Mouse (Mus musculus) common myeloid progenitor, adult 5-6 weeks (primary cell): Measurements from ENCODE around the gene Efna2. TPM values are rescaled to one million over a fixed set of nuclear protein-coding genes. Genes with fewer than 3 reads are reported as not detected.
A peak's percentile ranks its signal among the peaks of the same experiment; 100 is the strongest.

Source experiments
- ATAC-seq: replicated peaks from 2 replicates; pipeline ENCODE4 v1.8.0; 2016; ENCODE audit warnings: low read depth, mild to moderate bottlenecking, moderate TSS enrichment, inconsistent platforms; ENCODE audit not compliant: poor library complexity, severe bottlenecking
- total RNA-seq: library from RNA; stranded (forward); fragments of 200-1000, 187-1606 nt; gene quantifications from 2 replicates; pipeline ENCODE4 v1.2.3, GENCODE M21; 2017

The Efna2 gene
- total RNA-seq, 1 experiment from 2014 or later = not detected

DNA sequence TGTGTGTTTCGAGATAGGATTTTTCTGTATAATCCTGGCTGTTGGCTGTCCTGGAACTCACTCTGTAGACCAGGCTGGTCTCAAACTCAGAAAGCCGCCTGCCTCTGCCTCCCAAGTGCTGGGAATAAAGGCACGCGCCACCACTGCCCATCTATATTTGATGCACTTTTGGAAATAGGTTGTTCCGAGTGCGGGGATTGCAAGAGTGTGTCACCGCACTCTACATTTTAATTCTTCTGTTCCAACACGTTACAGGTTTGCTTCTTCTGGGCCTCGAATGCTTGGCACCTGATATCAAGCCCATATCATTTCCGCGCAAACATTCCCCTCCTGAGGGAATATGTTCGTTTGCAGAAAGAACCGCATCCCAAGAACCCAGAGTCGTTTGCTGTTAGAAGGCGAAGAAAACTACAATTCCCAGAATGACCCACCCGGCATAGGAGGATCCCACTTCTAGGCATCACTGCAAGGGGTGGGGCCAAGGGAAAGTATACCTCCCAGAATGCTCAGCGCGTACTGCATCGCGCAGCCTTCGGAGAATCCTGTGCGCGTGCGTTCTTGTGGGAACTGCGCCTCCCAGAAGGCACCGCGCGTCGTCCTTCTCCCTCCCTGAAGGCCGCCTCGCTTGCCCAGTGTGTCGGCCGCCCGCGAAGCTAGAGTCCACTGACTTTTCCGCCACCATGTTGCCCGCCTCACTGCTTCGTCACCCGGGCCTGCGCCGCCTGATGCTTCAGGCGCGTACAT is 37.3 kb upstream of the Efna2 start:
- peak; percentile 71 for ATAC-seq

DNA sequence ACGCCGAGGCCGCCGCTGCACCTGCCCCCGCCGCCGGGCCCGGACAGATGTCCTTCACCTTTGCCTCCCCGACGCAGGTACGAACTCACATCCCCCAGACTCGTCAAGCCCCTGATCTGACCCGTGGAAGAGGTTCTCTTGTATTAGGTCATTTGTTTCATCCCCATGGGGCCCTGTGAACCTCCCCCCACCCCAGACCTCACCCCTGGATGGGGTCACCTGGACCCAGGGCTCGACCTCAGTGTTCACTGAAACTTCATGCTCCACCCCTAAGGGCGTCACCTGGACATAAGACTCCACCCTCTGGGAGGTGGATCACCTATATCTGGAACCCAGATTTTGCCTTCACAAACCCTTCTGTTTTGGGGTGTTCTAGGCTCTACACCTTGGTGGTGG is 36.8 kb upstream of the Efna2 start:
- no peak for ATAC-seq

DNA sequence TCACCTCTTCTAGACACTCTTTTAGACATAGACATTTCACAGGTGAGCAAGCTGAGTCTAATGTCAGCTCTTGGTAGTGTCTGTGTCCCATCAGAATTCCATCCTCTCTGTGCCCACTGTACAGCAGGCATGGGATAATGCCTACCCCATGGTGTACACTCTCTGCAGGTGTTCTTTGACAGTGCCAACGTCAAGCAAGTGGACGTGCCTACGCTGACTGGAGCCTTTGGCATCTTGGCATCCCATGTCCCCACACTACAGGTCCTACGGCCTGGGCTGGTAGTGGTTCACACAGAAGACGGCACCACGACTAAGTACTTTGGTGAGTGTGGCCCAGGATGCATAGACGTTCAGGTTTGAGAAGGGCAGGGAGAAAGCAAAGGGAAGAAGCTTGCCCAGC is 35.6 kb upstream of the Efna2 start:
- no peak for ATAC-seq

DNA sequence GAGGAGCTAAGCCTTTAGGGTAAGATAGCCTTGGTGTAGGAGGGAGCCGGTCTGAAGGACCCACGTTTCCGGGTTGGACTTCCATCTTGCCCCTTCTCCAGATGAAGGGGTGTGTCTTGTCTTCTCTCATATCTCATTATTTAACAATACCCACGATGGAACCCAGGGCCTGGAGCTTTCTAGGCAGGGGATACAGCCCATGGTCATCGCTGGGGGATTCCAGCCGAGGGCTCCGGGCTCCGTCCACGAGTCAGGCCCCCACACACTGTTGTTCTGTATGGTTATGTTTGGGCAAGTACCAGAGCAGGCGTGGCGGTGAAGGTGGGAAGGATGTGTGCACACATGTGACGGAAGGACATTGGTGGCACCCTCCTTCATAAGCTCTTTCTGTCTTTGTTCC is 35.1 kb upstream of the Efna2 start:
- ATAC-seq = no peak

DNA sequence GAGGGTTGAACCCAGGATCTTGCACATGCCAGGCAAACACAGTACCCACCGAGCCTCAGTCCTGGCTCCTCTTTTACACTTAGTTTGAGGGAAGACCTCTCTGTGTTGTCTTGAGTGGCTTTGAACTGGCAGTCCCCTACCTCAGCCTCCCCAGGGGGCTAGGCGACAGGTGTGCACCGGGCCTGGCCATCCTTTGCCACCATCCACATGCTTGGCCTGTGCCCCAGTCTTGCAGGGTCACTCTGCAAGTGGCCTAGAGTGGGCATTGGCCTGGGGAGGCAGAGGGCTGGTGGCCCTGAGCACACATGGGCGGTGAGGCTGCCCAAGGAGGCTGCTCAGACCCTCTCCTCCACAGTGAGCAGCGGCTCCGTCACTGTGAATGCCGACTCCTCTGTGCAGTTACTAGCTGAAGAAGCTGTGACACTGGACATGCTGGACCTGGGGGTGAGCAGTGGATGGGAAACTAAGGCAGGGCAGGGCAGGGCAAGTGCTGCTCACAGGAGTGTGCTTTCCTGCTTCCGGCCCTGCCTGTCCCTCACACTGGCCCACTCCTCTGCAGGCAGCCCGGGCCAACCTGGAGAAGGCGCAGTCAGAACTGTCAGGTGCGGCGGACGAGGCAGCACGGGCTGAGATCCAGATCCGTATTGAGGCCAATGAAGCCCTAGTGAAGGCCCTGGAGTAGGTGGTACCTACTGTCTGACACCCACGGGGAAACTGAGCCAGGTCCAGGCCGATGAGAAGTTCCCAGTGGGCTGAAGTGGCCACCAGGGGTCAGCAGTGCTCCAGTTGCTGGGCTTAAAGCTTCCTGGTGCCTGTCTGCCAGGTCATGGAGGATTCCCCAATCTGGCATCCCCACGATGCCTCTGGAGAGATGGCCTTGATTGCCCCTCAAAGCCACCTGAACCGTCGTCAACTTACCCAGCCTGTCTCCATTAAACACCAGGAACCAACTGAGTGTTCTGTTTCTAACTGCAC is 34.1 kb upstream of the Efna2 start:
- no peak for ATAC-seq

DNA sequence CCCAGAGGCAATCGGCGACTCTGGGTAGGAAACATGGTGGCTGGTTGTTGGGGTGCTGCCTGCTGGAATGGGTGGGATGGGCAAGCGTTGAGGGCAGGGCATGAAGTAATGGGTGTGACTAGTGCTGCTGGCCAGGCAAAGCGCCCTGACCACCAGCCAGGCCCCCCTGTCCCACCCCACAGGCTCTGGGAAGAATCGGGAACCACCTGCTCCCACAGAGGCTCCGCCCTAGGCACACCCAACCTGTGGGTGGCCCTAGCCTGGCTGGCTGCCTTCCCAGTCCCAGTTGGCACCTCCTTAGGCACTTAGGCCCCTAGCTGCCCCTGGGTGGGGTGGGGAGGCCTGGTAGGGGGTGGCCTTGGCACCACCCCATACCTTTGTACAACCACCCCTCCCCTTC is 33.4 kb upstream of the Efna2 start:
- ATAC-seq = no peak

DNA sequence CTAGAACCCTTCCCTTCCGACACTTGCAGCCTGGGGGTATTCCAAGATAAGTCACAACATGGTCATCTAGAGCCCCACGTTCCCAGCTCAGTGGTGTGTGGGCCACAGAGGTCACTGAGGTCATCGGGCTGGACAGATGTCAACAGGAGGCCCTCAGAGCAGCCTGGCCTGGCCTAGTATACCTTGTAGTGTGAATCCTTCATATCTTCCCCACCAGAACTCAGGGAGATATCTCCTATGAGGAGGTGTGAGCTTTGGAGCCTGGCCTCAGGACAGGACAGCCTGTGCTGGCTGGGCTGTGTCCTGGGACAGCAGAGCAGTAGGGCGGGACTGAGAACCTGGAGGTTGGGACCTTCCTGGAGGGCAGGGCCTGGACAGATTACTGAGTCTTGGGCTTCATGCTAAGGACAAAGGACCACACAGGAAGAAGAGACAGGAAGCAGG is 32.7 kb upstream of the Efna2 start:
- ATAC-seq = no peak

DNA sequence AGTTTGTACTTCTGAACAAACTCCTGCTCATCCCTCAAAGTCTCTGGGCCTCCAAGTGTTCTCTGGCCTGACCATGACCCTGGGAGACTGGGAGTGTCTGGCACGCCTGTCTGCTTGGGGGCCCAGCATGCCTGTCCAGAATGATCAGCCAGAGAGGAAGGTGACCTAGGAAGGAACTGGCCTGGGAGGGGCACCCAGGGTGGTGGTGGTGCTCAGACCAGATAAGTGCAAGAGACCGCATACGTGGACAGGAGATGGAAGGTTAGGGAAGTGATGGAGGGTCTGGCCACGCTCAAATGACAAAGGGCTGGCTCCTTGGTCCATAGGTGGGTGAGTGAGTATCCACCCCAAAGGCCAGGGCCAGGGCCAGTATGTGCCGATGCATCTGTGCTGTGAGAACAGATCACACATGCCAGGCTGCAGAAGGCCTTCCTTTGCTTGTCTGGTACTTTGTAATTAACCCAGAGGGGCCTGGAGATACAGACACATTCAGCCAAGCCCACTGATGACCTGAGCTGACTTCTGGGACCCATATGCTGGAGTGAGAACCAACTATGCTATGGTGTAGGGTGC is 32.0 kb upstream of the Efna2 start:
- ATAC-seq = no peak

DNA sequence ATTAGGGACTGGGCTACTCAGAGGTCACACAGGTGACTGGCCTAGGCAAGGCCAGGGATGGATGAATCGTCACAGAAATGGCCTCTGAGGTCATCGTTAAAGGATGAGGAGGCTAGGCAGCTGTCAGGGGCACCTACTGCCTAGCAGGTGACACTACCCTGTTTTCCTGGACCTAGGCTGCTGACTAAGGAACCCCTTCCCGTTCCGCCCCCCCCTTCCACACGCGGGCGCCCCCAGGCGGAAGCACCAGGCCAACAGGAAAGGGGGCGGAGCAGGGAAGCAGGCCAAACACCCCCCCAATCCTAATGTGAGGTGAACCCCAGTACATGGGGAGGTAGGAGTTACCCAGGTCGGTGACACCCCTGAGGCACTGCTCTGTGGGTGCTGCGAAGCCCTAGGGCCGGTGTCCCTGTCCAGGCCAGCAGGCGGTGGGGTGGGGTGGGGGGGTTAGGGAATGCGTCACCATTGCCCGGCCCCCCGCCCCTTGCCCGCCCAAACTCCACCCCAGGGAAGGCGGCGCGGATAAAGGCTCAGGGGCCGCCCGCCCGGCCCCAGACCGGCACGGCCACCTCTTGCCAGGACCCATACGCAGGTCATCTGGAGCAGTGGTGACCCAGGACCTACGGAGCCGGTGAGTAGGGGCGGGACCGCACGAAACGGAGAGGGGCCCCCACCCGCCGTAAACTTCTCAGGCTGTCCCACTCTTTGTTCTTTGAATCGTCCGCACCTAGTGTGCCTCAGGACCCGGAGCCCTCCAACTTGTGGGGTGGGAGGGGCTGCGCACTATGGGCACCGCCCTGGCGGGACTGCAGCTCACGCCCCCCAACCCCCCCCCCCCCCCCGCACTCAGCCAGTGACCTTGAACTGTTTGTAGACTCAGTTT is 31.3 kb upstream of the Efna2 start, which contains the start of gene Midn:
Gene Midn (plus strand): TSS at position 554 of the 883 bp plus-strand sequence.
- peak; percentile 12 for ATAC-seq

DNA sequence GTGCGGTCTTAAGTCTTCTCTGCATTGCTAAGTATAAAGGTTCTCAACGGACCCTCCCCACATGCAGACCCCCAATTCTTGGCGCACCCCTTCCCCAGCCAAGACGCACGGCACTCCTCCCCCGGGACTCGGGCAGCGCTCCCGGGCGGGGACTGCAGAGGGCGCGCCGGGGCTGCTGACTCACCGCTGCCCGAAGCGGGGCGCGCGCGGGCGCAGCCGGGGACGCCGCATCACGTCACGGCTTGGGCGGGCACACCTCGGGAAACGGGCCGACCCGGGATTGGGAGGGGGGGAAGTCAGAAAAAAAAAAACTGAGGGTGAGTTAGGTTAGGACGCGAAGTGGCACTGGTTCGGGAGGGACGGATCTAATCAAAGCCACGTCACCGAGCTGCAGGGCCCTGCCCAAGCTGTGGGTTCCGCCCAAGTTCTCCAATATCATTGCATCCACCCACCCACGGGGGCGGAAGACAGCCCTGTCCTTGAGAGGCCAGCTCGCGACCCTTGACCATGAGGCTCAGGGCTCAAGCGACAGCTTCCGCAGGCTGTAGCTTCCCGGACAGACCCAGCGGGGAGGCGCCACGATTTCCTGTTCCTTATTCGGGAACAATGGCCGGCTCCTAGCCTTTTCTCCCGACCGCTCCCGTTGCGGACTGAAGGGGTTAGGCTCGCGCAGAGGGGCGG is 30.5 kb upstream of the Efna2 start:
- ATAC-seq = peak; percentile 20

DNA sequence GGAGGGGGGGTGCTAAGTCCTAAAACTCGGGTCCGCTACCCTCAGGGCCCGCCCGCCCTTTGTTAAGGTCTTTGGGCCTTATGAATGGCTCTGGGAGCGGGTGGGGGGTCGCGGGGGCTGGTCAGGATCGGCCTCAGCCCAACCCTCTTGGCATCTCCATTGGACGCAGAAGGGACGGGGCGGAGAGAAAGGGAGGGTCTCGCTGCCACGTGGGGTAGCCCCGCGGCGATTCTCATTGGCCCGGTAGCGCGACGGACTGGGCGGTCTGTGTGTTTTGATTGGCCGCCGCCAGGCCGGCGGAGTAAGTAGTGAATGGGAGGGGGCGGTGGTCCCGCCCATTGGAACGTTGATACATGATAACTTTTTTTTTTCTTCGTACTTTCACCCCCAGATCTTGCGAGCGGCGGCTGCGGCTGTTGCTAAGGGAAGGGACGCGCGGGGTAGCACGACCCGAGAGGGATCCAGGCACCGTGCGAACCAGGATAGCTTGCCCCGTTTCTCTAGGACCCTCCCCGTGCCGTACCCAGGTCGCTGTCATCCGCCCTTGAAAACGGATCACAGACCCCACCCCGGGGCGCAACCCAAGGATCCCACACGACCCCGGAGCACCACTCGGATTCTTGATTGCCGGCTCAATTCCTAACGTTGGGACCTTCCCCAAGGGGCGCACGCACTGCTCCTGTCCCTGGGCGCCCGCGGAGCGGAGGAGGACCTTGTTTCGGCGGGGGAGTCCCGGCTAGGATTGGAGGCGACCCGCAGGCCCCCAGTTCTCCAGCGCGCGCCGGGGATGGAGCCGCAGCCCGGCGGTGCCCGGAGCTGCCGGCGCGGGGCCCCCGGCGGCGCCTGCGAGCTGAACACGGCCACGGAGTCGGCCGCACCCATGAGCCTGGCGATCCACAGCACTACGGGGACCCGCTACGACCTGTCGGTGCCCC is 29.7 kb upstream of the Efna2 start:
- peak; percentile 66 for ATAC-seq

DNA sequence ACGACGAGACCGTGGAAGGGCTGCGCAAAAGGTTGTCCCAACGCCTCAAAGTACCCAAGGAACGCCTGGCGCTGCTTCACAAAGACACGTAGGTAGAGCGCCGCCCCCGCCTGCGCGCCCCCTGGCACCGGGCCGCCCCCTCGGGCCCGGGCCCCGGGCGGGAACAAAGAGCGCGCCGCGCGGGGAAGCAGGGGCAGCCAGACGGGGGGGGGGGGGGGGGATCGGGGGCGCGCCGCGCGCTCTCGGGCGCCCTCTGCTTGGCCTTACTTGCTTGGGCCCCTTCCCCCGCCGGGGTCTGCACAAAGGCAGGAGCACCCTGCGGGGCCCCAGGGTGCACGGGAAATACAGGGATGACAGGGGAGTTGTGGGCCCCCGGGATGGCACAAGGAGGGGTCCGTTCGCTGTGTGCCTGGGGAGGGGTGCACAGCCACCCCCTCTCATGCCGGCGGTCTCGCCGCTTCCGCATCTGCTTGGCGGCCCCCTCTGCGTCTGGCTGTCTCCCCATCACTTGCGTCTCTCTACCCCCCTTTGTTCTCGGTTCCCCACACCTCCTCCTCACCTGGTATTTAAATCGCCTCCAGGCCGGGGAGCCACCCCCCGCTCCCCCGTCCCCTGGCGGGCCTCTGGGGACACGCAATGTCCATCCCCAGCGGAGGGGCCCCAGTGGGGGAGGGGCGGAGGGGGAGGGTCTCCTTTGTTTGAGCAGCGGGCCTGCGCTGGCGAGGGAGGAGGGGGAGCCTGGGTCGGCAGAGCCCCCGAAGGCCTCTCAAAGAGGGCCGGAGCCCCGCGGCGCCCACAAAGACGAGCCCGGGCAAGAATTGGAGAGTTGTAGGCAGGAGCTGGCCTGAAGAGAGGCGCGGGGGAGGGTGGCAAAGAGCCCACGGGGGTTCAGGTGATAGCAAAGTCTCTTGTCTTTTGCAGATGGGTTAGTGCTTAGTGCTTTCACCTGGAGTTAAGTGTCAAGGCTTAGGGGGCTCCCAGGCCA is 28.8 kb upstream of the Efna2 start:
- ATAC-seq = no peak

DNA sequence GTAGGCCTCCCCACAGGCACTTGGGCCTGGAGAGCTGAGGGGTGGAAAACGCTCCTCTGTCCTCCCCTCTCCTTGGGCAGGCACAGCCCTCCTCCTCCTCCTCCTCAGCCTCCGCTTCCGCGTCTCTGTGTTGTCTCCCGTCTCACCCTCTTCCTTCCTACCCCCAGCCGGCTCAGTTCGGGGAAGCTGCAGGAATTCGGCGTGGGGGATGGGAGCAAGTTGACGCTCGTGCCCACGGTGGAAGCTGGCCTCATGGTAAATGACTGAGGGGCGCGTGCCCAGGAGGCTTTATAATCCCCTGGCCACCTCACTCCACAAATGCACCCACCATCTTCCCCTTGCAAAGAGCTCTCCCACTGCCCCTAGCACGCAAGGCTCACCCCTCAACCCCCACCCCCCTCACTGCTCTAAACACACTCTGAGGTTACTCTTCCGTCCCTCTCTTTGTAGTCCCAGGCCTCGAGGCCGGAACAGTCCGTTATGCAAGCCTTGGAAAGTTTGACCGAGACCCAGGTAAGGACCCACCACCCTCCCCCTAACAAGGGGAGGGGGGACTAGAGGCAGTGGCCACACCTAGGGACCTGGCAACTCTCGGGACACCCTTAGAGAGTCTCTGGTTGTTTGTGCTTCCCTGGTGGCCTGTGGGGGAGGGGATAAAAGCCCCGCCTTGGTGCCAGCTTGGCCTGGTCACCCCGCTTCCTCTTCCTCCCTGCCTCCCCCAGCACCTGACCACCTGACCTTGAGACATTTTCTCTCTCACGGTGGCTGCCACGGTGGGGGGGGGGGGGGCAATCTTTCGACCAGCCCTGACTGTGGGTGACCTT is 27.9 kb upstream of the Efna2 start:
- no peak for ATAC-seq

DNA sequence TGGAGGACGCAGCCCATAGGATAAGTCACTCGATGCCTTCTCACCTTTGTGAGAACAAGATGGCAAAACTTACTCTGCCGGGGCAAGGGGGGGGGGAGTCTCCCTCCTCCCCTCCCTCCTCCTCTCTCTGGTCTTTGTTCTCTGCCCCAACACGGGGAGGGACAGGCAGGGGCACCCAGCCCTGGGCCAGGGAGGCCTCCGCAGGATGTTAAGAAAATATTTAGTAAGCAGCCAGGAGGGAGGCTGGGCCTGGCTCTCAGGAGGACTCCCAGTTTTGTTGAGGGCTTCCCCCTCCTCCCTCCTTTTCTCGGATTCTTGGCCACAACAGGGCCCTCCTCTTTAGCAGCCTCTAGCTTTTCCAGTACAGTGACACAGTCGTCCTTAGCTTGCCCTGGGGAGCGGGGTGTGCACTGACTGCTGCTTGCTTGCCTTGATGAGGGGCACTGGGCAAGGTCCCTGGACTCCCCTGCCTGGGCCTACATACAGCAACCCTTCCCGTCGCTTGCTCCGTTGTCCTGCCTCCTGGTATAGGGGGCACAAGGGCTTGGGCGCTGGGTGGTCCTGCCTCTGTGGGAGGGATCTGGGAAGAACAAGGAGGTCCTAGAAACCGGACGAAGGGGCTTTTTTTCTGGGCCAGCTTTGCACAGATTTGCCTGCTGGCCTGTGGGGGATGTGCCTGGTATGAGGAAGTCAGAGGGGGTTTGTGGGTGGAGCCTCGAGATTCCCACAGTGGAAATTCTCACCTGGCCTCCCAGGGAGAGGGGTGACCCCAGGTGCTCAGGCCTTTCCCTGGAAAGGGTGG is 27.0 kb upstream of the Efna2 start:
- no peak for ATAC-seq

DNA sequence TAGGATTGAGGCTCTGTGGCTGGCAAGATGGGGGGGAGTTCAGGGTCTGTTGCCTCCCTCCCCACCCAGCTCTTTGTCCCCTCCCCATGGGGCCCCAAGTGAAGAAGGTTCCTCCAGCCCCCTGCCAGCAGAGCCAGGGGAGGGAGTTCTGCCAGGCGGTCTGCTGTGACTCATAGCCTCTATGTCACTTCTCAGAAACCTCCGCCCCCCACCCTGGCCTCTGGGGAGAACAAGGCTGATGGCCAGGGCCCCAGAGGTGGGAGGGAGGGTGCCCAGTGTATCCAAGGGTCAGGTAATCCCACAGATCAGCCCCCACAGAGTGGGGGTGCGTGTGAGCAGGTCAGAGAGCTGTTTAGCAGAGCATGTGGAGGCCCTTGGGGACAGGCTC is 26.4 kb upstream of the Efna2 start:
- no peak for ATAC-seq
